Mouse (Mus musculus) G1E-ER4 (cell line): ENCODE measurements around the gene Tmem63c. TPM values are rescaled to one million over a fixed set of nuclear protein-coding genes. Genes with fewer than 3 reads are reported as not detected.

Experiments
- GATA1 ChIP-seq: IDR thresholded peaks from one replicate; pipeline ENCODE4 v1.8.0; 2012; ENCODE audit warnings: low read length, inconsistent platforms
- polyA plus RNA-seq: library from polyadenylated mRNA; stranded (reverse); fragments of >175 nt; gene quantifications from 2 replicates; pipeline ENCODE4 v1.2.3, GENCODE M21; 2012

The Tmem63c gene
- polyA plus RNA-seq, 1 experiment: not detected

DNA sequence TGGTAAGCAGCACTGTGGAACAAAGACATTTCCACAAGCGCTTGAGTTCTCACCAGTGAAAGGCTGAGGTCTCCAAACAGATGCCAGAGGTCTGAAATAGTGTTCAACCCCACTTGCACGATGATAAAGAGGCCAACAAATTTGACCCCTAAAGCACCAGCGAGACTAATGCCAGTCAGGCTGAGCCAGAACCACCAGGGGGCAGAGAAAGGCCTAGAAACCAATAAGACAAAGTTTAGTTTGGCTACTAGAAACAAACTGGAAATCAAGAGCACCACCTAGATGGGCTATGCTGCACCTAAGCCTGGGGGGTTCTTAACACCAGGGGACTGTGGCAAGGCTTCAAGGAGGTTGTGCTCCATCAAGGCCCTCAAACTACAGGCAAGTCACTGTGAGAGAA, 110.5 kb downstream of the Tmem63c start:
- TF ChIP-seq GATA1: no peak

- no peak for TF ChIP-seq GATA1
Measured at GRCm38 (mm10) chr12:87132210-87132609, 111.1 kb downstream of the Tmem63c start.

DNA sequence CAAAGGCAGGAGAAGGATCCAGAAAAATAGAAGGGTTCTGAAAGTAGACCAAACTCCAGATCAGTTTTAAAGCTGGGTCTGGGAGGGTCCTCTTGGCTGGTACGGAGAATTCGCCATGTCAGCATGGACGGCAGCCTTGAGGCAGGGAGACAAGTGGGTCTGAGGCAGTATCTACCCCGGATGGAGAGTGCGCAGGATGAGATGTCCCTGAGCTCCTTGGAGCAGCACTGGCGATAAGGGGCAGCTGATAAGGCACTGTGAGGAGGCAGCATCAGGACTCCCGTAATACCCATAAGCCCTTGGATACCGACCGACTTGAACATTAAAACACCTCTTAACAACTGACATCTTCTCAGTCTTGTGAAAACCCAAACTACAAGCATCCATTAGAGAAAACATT, 111.6 kb downstream of the Tmem63c start:
- TF ChIP-seq GATA1: no peak

DNA sequence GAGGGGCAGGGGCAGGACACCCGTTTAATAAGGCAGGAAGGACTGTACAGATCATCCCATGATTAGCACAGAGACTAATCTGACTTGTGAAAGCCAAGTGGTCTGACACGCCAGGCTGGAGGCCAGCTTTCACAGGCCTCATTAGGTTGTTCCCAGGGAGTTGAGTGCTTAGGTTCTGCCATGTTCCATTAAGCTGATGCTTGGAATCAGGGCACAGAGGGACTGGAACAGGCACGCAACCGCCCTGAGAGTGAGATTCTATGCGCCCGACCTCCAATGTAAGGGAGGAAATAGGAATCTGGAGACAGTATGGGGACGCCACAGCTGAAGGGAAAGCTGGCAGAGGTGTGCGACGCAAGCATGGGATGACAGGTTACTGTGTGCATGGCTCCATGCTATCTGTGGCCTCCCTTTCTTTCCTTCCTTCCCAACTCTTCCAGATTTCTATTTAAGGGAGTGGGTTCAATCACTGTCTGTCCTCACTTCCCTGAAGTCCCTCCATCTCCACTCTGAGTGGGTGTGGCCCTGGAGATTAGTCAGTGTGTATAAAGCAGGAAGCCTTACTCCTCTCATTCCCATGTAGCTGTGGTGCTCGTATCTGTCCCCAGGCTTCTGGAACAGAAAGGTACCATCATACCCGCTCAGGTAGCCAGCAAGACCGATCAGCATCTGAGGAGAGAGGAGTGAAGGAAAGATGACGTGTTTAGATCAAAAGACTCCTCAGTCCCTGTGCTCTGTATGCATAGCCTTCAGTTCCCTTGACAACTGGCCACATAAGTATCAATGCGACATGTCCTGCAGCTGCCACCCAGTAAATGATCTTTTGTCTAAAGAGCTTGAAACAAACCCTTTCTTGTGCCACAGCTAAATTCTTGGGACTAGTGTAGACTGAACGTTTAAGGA, 116.5 kb downstream of the Tmem63c start:
- TF ChIP-seq GATA1: no peak

DNA sequence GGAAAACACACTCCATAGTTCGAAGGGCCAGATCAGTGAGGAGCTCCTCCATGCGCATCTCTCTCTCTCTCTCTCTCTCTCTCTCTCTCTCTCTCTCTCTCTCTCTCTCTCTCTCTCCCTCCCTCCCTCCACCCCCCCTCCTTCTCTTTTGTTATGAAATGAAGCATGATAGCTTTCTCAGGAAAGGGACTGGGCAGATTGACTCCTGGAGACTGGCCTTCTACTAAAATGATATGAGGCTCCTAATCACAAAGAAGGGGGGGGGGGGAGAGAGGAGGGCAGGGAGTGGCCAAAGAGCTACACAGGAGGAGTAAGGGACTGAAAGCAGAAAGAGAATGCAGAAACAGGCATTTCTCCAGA, 117.2 kb downstream of the Tmem63c start:
- no peak for TF ChIP-seq GATA1

GRCm38 (mm10) chr12:87138768-87139167, 117.6 kb downstream of the Tmem63c start:
- TF ChIP-seq GATA1: no peak

Other genes with a start within 250 kb of the Tmem63c start
- 22.2 and 28.1 TPM in 2 replicates for gene Irf2bpl, start 136.5 kb upstream of the Tmem63c start, polyA plus RNA-seq
- 28.6 and 40.6 TPM in 2 replicates for gene Cipc, start 74.3 kb upstream of the Tmem63c start, polyA plus RNA-seq
- gene Zdhhc22, start 30.9 kb upstream of the Tmem63c start, polyA plus RNA-seq: not detected in 2 replicates
- gene Ngb, start 81.2 kb downstream of the Tmem63c start, polyA plus RNA-seq: 0.09 TPM in 1 of 2 replicates, not detected in the other
- 4.7 and 6.0 TPM in 2 replicates for gene Gstz1, start 125.8 kb downstream of the Tmem63c start, polyA plus RNA-seq
- 3.0 and 3.9 TPM in 2 replicates for gene Pomt2, start 126.6 kb downstream of the Tmem63c start, polyA plus RNA-seq
- gene Samd15, start 178.4 kb downstream of the Tmem63c start, polyA plus RNA-seq: 0.33 TPM in 1 of 2 replicates, not detected in the other
- 2.6 and 3.0 TPM in 2 replicates for gene Tmed8, start 179.1 kb downstream of the Tmem63c start, polyA plus RNA-seq
- 0.08 TPM in 1 of 2 replicates, not detected in the other for gene Noxred1, start 217.4 kb downstream of the Tmem63c start, polyA plus RNA-seq
- 0.40 and 0.55 TPM in 2 replicates for gene Vipas39, start 244.9 kb downstream of the Tmem63c start, polyA plus RNA-seq
- 209 and 244 TPM in 2 replicates for gene Ahsa1, start 245.1 kb downstream of the Tmem63c start, polyA plus RNA-seq